Mouse (Mus musculus) stomach, embryonic 15.5 days (tissue): Measurements from ENCODE around the gene Gm20388. TPM values are rescaled to one million over a fixed set of nuclear protein-coding genes. Genes with fewer than 3 reads are reported as not detected.

Experiments used
- ATAC-seq: fragments of 200-750 bp; cut with Nextera tagmentation; 2 replicates; pipeline ENCODE4 v1.8.0; 2017; ENCODE audit warnings: low read depth, moderate number of reproducible peaks, moderate TSS enrichment; ENCODE audit not compliant: insufficient read depth, low FRiP score
- H3K27ac ChIP-seq: fragments of 300-500 bp; sonication (generic); 2 replicates; pipeline ENCODE4 v1.5.1; 2015; ENCODE audit warnings: mild to moderate bottlenecking, inconsistent platforms
- H3K27me3 ChIP-seq: fragments of 300-500 bp; sonication (generic); replicated peaks from 2 replicates; pipeline ENCODE4 v1.6.1; 2015; ENCODE audit warnings: inconsistent platforms
- H3K36me3 ChIP-seq: fragments of 300-500 bp; sonication (generic); 2 replicates; pipeline ENCODE4 v1.6.1; 2015; ENCODE audit warnings: inconsistent platforms
- H3K4me1 ChIP-seq: fragments of 300-500 bp; sonication (generic); 2 replicates; pipeline ENCODE4 v1.6.1; 2015; ENCODE audit warnings: inconsistent platforms
- H3K4me2 ChIP-seq: fragments of 300-500 bp; sonication (generic); 2 replicates; pipeline ENCODE4 v1.6.1; 2015; ENCODE audit warnings: mild to moderate bottlenecking, inconsistent platforms
- H3K4me3 ChIP-seq: fragments of 300-500 bp; sonication (generic); replicated peaks from 2 replicates; pipeline ENCODE4 v1.5.1; 2015; ENCODE audit warnings: inconsistent platforms
- H3K9ac ChIP-seq: fragments of 300-500 bp; sonication (generic); 2 replicates; pipeline ENCODE4 v1.6.1; 2015; ENCODE audit warnings: inconsistent platforms
- H3K9me3 ChIP-seq: fragments of 300-500 bp; sonication (generic); 2 replicates; pipeline ENCODE4 v1.6.1; 2016; ENCODE audit warnings: inconsistent platforms
- WGBS: fragments of 180-500 bp; shearing (Covaris S2); methylation state at CpG from one replicate; pipeline ENCODE4 v1.1.7; 2015; 5-methylcytosine and 5-hydroxymethylcytosine counted together
- polyA plus RNA-seq: library from polyadenylated mRNA; unstranded; fragments of >200 nt; fragmentation: Nextera tagmentation; extraction: Ambion mirVana; gene quantifications from 2 replicates; pipeline ENCODE4 v1.2.1, GENCODE M21; 2015

Gm20388 gene
- polyA plus RNA-seq, 1 experiment from 2014 or later = not detected

DNA sequence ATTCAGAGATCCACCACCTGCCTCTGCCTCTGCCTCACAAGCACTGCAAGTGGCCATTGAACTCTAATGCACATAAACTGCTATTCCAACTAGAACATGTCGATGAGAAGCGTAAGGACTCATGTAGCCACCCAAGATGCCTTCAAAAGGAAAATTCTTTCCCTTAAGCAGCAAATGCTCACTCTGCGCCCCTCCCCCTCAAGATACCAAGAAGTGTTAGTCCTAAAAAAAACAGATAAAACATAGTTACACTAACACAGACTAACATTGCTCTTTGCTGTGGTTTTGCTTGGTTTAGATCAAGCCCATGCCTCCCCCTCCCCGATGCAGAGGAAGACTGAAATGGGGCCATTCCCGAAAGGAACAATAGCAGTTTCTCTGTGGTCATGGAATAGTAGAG, 3040.8 kb downstream of the Gm20388 start:
- H3K36me3 ChIP-seq = no peaks in the 10 kb centered on the region
- WGBS = 86% methylated on average over 5 of the region's 5 CpGs
- H3K27me3 ChIP-seq = no peaks in the 10 kb centered on the region
- H3K9me3 ChIP-seq = no peaks in the 10 kb centered on the region
- no peak overlapping the region for H3K4me2 ChIP-seq
- no peak overlapping the region for H3K9ac ChIP-seq
- ATAC-seq = no peak
- no peak overlapping the region for H3K4me3 ChIP-seq
- peaks cover 17% of the 10 kb centered on the region for H3K4me1 ChIP-seq
- H3K27ac ChIP-seq = no peak overlapping the region

DNA sequence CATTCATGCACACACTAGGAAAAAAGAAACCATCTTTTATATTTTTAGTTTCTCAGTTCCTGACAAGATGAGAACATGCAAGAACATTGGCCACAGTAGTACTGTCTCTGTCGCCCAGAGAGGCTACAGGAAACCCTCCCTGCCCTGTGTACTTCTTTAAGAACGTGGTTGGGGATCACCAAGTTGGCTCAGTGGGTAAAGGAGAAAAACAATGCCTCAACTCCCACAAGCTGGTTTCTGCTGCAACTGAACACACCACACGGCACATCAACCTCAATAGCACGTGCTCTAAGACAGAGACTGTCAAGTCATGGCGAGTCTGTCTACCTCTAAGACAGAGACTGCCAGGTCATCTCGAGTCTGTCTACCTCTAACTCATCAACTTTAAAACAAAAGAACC, 3042.4 kb downstream of the Gm20388 start:
- Histone ChIP-seq H3K9ac (no peak overlapping the region), H3K27me3 (no peaks in the 10 kb centered on the region), H3K4me1 (peaks cover 26% of the 10 kb centered on the region), H3K4me2 (no peak overlapping the region), H3K27ac (no peak overlapping the region), H3K36me3 (no peaks in the 10 kb centered on the region), H3K4me3 (no peak overlapping the region), H3K9me3 (no peaks in the 10 kb centered on the region)
- 82% methylated on average over 6 of the region's 6 CpGs for WGBS
- no peak for ATAC-seq

- no peak overlapping the region for H3K27ac ChIP-seq
- whole genome bisulfite sequencing = 63% methylated on average over 3 of the region's 3 CpGs
Measured at GRCm38 (mm10) chr8:122954090-122954799, 3043.6 kb downstream of the Gm20388 start.

GRCm38 (mm10) chr8:122955195-122955594, 3044.6 kb downstream of the Gm20388 start:
- no peak overlapping the region for H3K4me3 ChIP-seq
- no peaks in the 10 kb centered on the region for H3K36me3 ChIP-seq
- no peak overlapping the region for H3K9ac ChIP-seq
- ATAC-seq = no peak
- H3K9me3 ChIP-seq = no peaks in the 10 kb centered on the region
- no peak overlapping the region for H3K27ac ChIP-seq
- peaks cover 16% of the 10 kb centered on the region for H3K4me1 ChIP-seq
- H3K4me2 ChIP-seq = no peak overlapping the region
- H3K27me3 ChIP-seq = no peaks in the 10 kb centered on the region

More at GRCm38 (mm10) chr8:122954090-122954799, 3043.6 kb downstream of the Gm20388 start:
- Histone ChIP-seq H3K4me1 (peaks cover 23% of the 10 kb centered on the region), H3K4me2 (no peak overlapping the region), H3K36me3 (no peaks in the 10 kb centered on the region), H3K27me3 (no peaks in the 10 kb centered on the region), H3K9ac (no peak overlapping the region), H3K9me3 (no peaks in the 10 kb centered on the region), H3K4me3 (no peak overlapping the region)
- no peak for ATAC-seq

- peaks cover 24% of the 10 kb centered on the region for H3K4me1 ChIP-seq
- no peak overlapping the region for H3K4me2 ChIP-seq
- H3K36me3 ChIP-seq = no peaks in the 10 kb centered on the region
- no peak for ATAC-seq
- no peak overlapping the region for H3K27ac ChIP-seq
- 86% methylated on average over 3 of the region's 3 CpGs for WGBS
- H3K9me3 ChIP-seq = no peaks in the 10 kb centered on the region
- no peak overlapping the region for H3K9ac ChIP-seq
- no peak overlapping the region for H3K4me3 ChIP-seq
- H3K27me3 ChIP-seq = no peaks in the 10 kb centered on the region
Measured at GRCm38 (mm10) chr8:122955997-122956396, 3045.4 kb downstream of the Gm20388 start.

GRCm38 (mm10) chr8:122960323-122960722, 3049.7 kb downstream of the Gm20388 start:
- no peaks in the 10 kb centered on the region for H3K27me3 ChIP-seq
- H3K4me1 ChIP-seq = peaks cover 29% of the 10 kb centered on the region; the same call in 1 of the 2 replicates
- no peak overlapping the region for H3K4me2 ChIP-seq
- no peaks in the 10 kb centered on the region for H3K36me3 ChIP-seq
- ATAC-seq = no peak
- WGBS = 60% methylated on average over 5 of the region's 5 CpGs
- H3K9ac ChIP-seq = no peak overlapping the region
- no peak overlapping the region for H3K4me3 ChIP-seq
- H3K9me3 ChIP-seq = no peaks in the 10 kb centered on the region
- peak overlapping the region; percentile 26; the same call in 1 of the 2 replicates for H3K27ac ChIP-seq

- Histone ChIP-seq H3K9me3 (no peaks in the 10 kb centered on the region), H3K4me3 (no peak overlapping the region), H3K9ac (no peak overlapping the region), H3K27me3 (no peaks in the 10 kb centered on the region), H3K4me2 (no peak overlapping the region), H3K36me3 (no peaks in the 10 kb centered on the region), H3K27ac (peak overlapping the region; percentile 26; the same call in 1 of the 2 replicates), H3K4me1 (peaks cover 27% of the 10 kb centered on the region; the same call in 1 of the 2 replicates)
- 0% methylated on average over 1 of the region's 1 CpGs for WGBS
- peak; percentile 66 for ATAC-seq
Measured at GRCm38 (mm10) chr8:122960932-122961331, 3050.3 kb downstream of the Gm20388 start.

GRCm38 (mm10) chr8:122961458-122961857, 3050.8 kb downstream of the Gm20388 start:
- no peak overlapping the region for H3K9ac ChIP-seq
- no peak overlapping the region for H3K4me3 ChIP-seq
- H3K9me3 ChIP-seq = no peaks in the 10 kb centered on the region
- no peak overlapping the region for H3K4me2 ChIP-seq
- ATAC-seq = no peak
- H3K36me3 ChIP-seq = no peaks in the 10 kb centered on the region
- WGBS = 18% methylated on average over 2 of the region's 2 CpGs
- H3K27me3 ChIP-seq = no peaks in the 10 kb centered on the region
- H3K27ac ChIP-seq = 0 out of 2 replicates have a peak overlapping the region, but pooled peaks have one; percentile 31
- peaks cover 21% of the 10 kb centered on the region; the same call in 1 of the 2 replicates for H3K4me1 ChIP-seq

DNA sequence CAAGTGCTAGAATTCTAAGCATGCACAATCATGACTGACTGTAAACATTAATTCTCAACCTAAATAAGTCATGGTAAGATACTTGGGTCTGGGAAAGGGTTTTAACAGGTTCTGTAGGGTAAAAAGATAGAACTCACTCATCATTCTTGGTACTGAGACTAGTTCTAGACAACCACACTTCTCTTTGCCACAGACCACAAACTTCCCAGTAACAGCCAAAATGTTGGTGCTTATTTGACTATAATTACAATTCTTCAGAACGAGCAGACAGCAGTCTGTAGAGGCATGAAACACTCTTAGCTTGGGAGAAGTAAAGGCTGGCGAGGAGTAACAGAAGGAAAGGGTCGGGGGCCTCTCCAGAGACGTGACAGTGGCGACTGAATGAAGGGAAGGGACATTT, 3051.4 kb downstream of the Gm20388 start:
- Histone ChIP-seq H3K27ac (no peak overlapping the region), H3K9me3 (no peaks in the 10 kb centered on the region), H3K27me3 (no peaks in the 10 kb centered on the region), H3K4me2 (no peak overlapping the region), H3K36me3 (no peaks in the 10 kb centered on the region), H3K4me3 (no peak overlapping the region), H3K4me1 (peaks cover 16% of the 10 kb centered on the region; the same call in 1 of the 2 replicates), H3K9ac (no peak overlapping the region)
- ATAC-seq = no peak
- WGBS = 45% methylated on average over 5 of the region's 5 CpGs

DNA sequence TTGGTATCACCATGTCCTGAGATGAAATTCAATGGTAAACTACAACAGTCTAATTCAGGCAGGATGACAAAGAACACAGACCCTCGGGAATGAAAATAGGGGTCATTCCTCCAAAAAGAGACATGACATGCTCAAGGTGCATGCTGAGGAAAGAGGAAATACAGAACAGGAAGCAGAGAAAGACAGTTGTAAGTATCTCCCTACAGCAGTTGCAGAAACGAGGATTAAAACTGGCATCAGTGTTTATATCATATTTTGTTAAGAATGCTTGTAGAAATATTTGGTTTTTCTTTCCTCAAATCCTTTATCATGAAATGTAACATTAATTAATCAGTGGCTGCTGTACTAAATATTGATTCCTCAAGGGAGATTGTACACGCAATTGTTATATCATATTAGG, 3056.0 kb downstream of the Gm20388 start:
- H3K4me3 ChIP-seq = no peak overlapping the region
- no peak overlapping the region for H3K4me2 ChIP-seq
- 71% methylated on average over 3 of the region's 3 CpGs for WGBS
- H3K9me3 ChIP-seq = no peaks in the 10 kb centered on the region
- no peaks in the 10 kb centered on the region for H3K27me3 ChIP-seq
- H3K36me3 ChIP-seq = no peaks in the 10 kb centered on the region
- ATAC-seq = no peak
- H3K9ac ChIP-seq = no peak overlapping the region
- no peak overlapping the region for H3K27ac ChIP-seq
- peaks cover 3% of the 10 kb centered on the region; the same call in 1 of the 2 replicates for H3K4me1 ChIP-seq

- no peaks in the 10 kb centered on the region for H3K9me3 ChIP-seq
- no peaks in the 10 kb centered on the region for H3K27me3 ChIP-seq
- H3K27ac ChIP-seq = no peak overlapping the region
- ATAC-seq = no peak
- whole genome bisulfite sequencing = 93% methylated on average over 3 of the region's 3 CpGs
- H3K36me3 ChIP-seq = 0 out of 2 replicates have a peak, but pooled peaks cover 3% of the 10 kb centered on the region
- H3K4me3 ChIP-seq = no peak overlapping the region
- no peaks in the 10 kb centered on the region for H3K4me1 ChIP-seq
- no peak overlapping the region for H3K9ac ChIP-seq
- H3K4me2 ChIP-seq = no peak overlapping the region
Measured at GRCm38 (mm10) chr8:122968145-122968544, 3057.5 kb downstream of the Gm20388 start.

DNA sequence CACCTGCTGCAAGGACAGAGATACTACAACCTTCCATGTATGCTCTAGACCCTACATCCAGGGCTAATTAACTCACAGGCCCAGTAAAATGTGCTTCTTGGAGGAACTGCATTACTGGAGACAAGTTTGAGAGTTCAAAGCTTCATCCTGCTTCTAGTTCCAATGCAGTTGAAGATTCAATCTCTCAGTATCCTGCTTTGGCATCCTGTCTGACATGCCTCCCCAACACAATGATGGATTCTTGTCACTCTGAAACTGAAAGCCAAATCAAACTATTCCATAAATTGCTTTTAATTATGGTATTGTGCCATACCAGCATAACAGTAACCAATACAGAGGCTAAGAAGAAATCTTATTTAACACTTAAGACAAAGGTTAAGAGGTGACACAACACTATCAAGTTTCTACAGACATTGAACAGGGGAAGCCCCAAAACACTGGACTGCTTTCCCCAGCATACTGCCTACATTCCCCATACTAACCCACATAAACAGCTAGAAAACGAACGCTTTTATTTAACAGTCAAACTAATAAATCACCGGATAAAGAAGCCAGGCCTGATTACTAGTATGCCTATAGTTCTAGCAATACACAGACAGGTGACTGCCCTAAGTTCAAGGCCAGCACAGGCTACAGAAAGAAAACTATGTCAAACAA, 3059.5 kb downstream of the Gm20388 start:
- Histone ChIP-seq H3K9ac (no peak overlapping the region), H3K4me1 (no peaks in the 10 kb centered on the region), H3K27me3 (no peaks in the 10 kb centered on the region), H3K27ac (no peak overlapping the region), H3K4me2 (no peak overlapping the region), H3K9me3 (no peaks in the 10 kb centered on the region), H3K4me3 (no peak overlapping the region), H3K36me3 (0 out of 2 replicates have a peak, but pooled peaks cover 5% of the 10 kb centered on the region)
- ATAC-seq = no peak
- 80% methylated on average over 3 of the region's 3 CpGs for WGBS
